Mouse (Mus musculus): ENCODE measurements around the gene Ak2. TPM values are rescaled to one million over a fixed set of nuclear protein-coding genes. Genes with fewer than 3 reads are reported as not detected.
A peak's percentile ranks its signal among the peaks of the same experiment; 100 is the strongest.

Ak2 gene
- polyA plus RNA-seq, 1 experiment from 2014 or later: 138 TPM

DNA sequence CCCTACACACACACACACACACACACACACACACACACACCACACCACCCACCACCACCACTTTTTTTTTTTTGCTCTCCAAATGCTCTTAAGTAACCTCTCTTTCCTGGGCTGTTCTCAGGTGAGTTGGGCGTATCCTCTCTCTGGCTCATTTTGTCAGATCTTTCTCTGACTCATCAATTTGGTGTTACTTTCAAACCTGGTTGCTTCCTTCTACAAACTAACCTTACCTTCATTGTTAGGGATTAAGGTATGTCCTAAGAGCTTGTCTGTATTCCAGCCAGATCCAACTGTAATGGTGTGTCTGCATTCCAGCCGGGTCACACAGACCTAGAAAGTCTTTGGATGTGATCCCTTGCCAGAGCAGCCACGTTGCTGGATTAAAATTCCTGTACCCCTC is 14.5 kb upstream of the Ak2 start:
- Histone ChIP-seq H3K9ac (ENCODE audit: low read length) (no peak overlapping the region), H3K27ac (replicated peaks) (no peak overlapping the region), H3K4me2 (replicated peaks; ENCODE audit: low read depth) (no peak overlapping the region), H3K27me3 (ENCODE audit: control insufficient read depth, insufficient read depth, low read length) (no peaks in the 10 kb centered on the region), H3K36me3 (ENCODE audit: control insufficient read depth, insufficient read depth, low read length) (no peaks in the 10 kb centered on the region), H3K4me1 (replicated peaks; ENCODE audit: control insufficient read depth, insufficient read depth) (no peaks in the 10 kb centered on the region), H3K4me3 (ENCODE audit: low read depth, low read length) (no peak overlapping the region), H3K9me3 (ENCODE audit: control insufficient read depth, low read length) (no peaks in the 10 kb centered on the region)
- TF ChIP-seq EP300 (optimal IDR thresholded peaks at IDR 0.05): no peak
- no peak for TF ChIP-seq CTCF (IDR thresholded peaks at IDR 0.05; ENCODE audit: low read depth)
- ATAC-seq (ENCODE audit: low FRiP score, low TSS enrichment) (no peak), DNase-seq (ENCODE audit: low spot score) (no peak)
- WGBS: 56% methylated on average over 3 of the region's 3 CpGs

DNA sequence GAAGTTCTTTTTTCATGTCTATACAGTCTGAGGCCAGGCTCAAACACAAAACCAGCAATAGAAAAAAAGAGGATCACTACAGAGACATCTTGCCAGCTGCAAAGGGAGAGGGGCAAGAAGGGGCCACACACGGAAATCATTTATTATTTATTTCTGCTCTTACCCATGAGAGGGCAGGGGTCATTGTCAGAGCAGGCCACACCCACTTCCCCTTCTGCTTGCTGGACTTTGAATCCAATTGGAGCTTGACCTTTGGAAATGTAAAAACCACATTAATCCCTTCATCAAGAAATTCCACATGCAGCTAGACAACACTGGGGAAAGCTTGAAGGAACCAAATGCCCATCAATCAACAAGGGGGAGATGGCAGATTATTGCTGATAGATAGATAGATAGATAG is 13.1 kb upstream of the Ak2 start:
- no peaks in the 10 kb centered on the region for H3K27me3 ChIP-seq (ENCODE audit: control insufficient read depth, insufficient read depth, low read length)

GRCm38 (mm10) chr4:128980890-128981832 is 10.6 kb upstream of the Ak2 start:
- Histone ChIP-seq H3K27ac (replicated peaks) (no peak overlapping the region), H3K4me3 (ENCODE audit: low read depth, low read length) (no peak overlapping the region), H3K36me3 (ENCODE audit: control insufficient read depth, insufficient read depth, low read length) (no peaks in the 10 kb centered on the region), H3K27me3 (ENCODE audit: control insufficient read depth, insufficient read depth, low read length) (no peaks in the 10 kb centered on the region), H3K9me3 (ENCODE audit: control insufficient read depth, low read length) (no peaks in the 10 kb centered on the region), H3K4me2 (replicated peaks; ENCODE audit: low read depth) (no peak overlapping the region), H3K9ac (ENCODE audit: low read length) (no peak overlapping the region), H3K4me1 (replicated peaks; ENCODE audit: control insufficient read depth, insufficient read depth) (no peaks in the 10 kb centered on the region)
- DNase-seq (ENCODE audit: low spot score) (no peak), ATAC-seq (ENCODE audit: low FRiP score, low TSS enrichment) (no peak)
- no peak for TF ChIP-seq CTCF (IDR thresholded peaks at IDR 0.05; ENCODE audit: low read depth)
- WGBS: 74% methylated on average over 12 of the region's 12 CpGs

More for the DNA sequence above, 13.1 kb upstream of the Ak2 start:
- 32% methylated on average over 1 of the region's 1 CpGs for WGBS
- TF ChIP-seq CTCF (IDR thresholded peaks at IDR 0.05; ENCODE audit: low read depth) (no peak), EP300 (optimal IDR thresholded peaks at IDR 0.05) (no peak)
- Histone ChIP-seq H3K9ac (ENCODE audit: low read length) (no peak overlapping the region), H3K4me1 (replicated peaks; ENCODE audit: control insufficient read depth, insufficient read depth) (no peaks in the 10 kb centered on the region), H3K4me2 (replicated peaks; ENCODE audit: low read depth) (no peak overlapping the region), H3K4me3 (ENCODE audit: low read depth, low read length) (no peak overlapping the region), H3K27ac (replicated peaks) (no peak overlapping the region), H3K36me3 (ENCODE audit: control insufficient read depth, insufficient read depth, low read length) (no peaks in the 10 kb centered on the region), H3K9me3 (ENCODE audit: control insufficient read depth, low read length) (no peaks in the 10 kb centered on the region)
- DNase-seq (ENCODE audit: low spot score) (no peak), ATAC-seq (ENCODE audit: low FRiP score, low TSS enrichment) (no peak)

DNA sequence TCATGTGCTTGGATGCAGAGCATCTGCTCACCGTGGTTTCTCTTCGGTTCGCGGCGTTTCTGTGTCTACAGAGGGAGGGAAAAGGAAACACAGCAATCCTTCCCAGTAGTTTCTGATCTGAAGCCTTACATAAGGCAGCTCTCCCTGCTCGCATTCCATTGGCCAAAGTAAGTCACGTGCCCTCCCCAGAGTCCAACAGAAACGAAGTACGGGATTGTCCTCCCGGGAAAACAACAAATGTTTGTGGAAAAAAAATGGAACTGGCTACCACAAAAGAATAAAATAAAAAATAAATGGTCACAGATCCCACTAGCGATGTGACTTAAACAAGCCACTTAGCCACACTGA is 10.0 kb upstream of the Ak2 start:
- H3K9ac ChIP-seq (ENCODE audit: low read length): no peak overlapping the region
- H3K36me3 ChIP-seq (ENCODE audit: control insufficient read depth, insufficient read depth, low read length): no peaks in the 10 kb centered on the region
- ATAC-seq (ENCODE audit: low FRiP score, low TSS enrichment) (no peak), DNase-seq (ENCODE audit: low spot score) (no peak)
- no peak overlapping the region for H3K4me3 ChIP-seq (ENCODE audit: low read depth, low read length)
- TF ChIP-seq CTCF (IDR thresholded peaks at IDR 0.05; ENCODE audit: low read depth) (no peak), EP300 (optimal IDR thresholded peaks at IDR 0.05) (no peak)
- 74% methylated on average over 11 of the region's 11 CpGs for WGBS
- H3K4me1 ChIP-seq (replicated peaks; ENCODE audit: control insufficient read depth, insufficient read depth): no peaks in the 10 kb centered on the region
- H3K4me2 ChIP-seq (replicated peaks; ENCODE audit: low read depth): no peak overlapping the region
- no peaks in the 10 kb centered on the region for H3K9me3 ChIP-seq (ENCODE audit: control insufficient read depth, low read length)
- H3K27ac ChIP-seq (replicated peaks): no peak overlapping the region
- H3K27me3 ChIP-seq (ENCODE audit: control insufficient read depth, insufficient read depth, low read length): no peaks in the 10 kb centered on the region

DNA sequence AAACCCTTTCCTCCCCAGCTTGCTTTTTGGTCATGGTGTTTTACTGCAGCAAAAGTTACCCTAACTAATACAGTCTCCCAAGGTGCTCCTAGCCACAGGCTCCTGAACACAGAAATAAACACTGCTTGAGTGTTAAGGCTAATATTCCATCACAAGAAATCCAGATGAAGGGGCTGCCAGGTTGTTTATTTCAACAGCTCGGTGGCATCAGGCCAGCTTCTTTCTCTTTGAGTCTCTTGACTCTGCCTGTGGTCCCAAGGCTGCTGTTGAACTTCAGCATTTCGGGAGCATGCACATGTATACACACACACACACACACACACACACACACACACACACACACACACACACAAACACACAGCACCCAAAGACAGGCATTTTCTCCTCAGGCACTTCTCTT is 8.6 kb upstream of the Ak2 start:
- ATAC-seq (ENCODE audit: low FRiP score, low TSS enrichment): no peak
- Histone ChIP-seq H3K9ac (ENCODE audit: low read length) (no peak overlapping the region), H3K27me3 (ENCODE audit: control insufficient read depth, insufficient read depth, low read length) (no peaks in the 10 kb centered on the region), H3K4me3 (ENCODE audit: low read depth, low read length) (no peak overlapping the region), H3K27ac (replicated peaks) (no peak overlapping the region), H3K4me1 (replicated peaks; ENCODE audit: control insufficient read depth, insufficient read depth) (no peaks in the 10 kb centered on the region), H3K4me2 (replicated peaks; ENCODE audit: low read depth) (no peak overlapping the region), H3K9me3 (ENCODE audit: control insufficient read depth, low read length) (no peaks in the 10 kb centered on the region), H3K36me3 (ENCODE audit: control insufficient read depth, insufficient read depth, low read length) (no peaks in the 10 kb centered on the region)
- 53% methylated on average over 2 of the region's 2 CpGs for whole genome bisulfite sequencing
- no peak for DNase-seq (ENCODE audit: low spot score)
- TF ChIP-seq EP300 (optimal IDR thresholded peaks at IDR 0.05): no peak
- TF ChIP-seq CTCF (IDR thresholded peaks at IDR 0.05; ENCODE audit: low read depth): no peak

DNA sequence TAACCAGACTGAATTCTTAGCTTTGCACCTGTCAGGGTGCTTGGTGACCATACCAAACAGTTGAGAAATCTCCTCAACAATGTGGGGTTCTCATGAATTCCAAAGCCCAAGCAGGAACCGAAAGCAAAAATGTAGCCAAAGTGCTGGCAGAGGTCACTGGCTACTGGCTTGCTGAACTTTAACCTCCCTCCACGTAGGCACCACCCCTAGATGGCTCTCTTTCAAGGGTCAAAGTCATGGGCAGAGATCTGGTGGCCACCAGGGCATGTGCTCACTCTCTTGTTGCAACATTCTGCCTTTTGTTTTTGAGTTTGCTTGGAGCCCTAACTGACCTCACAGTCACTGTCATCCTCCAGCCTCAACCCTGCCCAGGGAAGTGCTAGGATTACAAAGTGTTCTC is 8.1 kb upstream of the Ak2 start:
- H3K36me3 ChIP-seq (ENCODE audit: control insufficient read depth, insufficient read depth, low read length): no peaks in the 10 kb centered on the region
- no peak overlapping the region for H3K4me2 ChIP-seq (replicated peaks; ENCODE audit: low read depth)
- H3K4me1 ChIP-seq (replicated peaks; ENCODE audit: control insufficient read depth, insufficient read depth): no peaks in the 10 kb centered on the region
- H3K9me3 ChIP-seq (ENCODE audit: control insufficient read depth, low read length): no peaks in the 10 kb centered on the region
- 52% methylated on average over 2 of the region's 2 CpGs for WGBS
- H3K27ac ChIP-seq (replicated peaks): no peak overlapping the region
- no peak for TF ChIP-seq CTCF (IDR thresholded peaks at IDR 0.05; ENCODE audit: low read depth)
- no peak for TF ChIP-seq EP300 (optimal IDR thresholded peaks at IDR 0.05)
- DNase-seq (ENCODE audit: low spot score) (no peak), ATAC-seq (ENCODE audit: low FRiP score, low TSS enrichment) (peak; percentile 32; the same call in 1 of the 2 replicates)
- H3K27me3 ChIP-seq (ENCODE audit: control insufficient read depth, insufficient read depth, low read length): no peaks in the 10 kb centered on the region
- H3K9ac ChIP-seq (ENCODE audit: low read length): no peak overlapping the region
- H3K4me3 ChIP-seq (ENCODE audit: low read depth, low read length): no peak overlapping the region

Data from stomach, postnatal 0 days (tissue).